Mouse (Mus musculus) kidney, embryonic 16.5 days (tissue): Measurements from ENCODE around the gene Selenoi. TPM values are rescaled to one million over a fixed set of nuclear protein-coding genes. Genes with fewer than 3 reads are reported as not detected.

Source experiments
- ATAC-seq: fragments of 200-750 bp; cut with Nextera tagmentation; 2 replicates; pipeline ENCODE4 v1.8.0; 2017; ENCODE audit warnings: moderate TSS enrichment; ENCODE audit not compliant: low FRiP score, low TSS enrichment
- H3K27ac ChIP-seq: fragments of 300-500 bp; sonication (generic); 2 replicates; pipeline ENCODE4 v1.5.1; 2014; ENCODE audit warnings: low read length
- H3K27me3 ChIP-seq: fragments of 300-500 bp; sonication (generic); 2 replicates; pipeline ENCODE4 v1.6.1; 2014; ENCODE audit warnings: low read length, control low read depth, mixed read lengths; ENCODE audit not compliant: insufficient read depth
- H3K36me3 ChIP-seq: fragments of 300-500 bp; sonication (generic); 2 replicates; pipeline ENCODE4 v1.6.1; 2014; ENCODE audit warnings: low read length, control low read depth, mixed read lengths; ENCODE audit not compliant: insufficient read depth
- H3K4me1 ChIP-seq: fragments of 300-500 bp; sonication (generic); 2 replicates; pipeline ENCODE4 v1.6.1; 2014; ENCODE audit warnings: low read length, control low read depth, mixed read lengths; ENCODE audit not compliant: insufficient read depth
- H3K4me2 ChIP-seq: fragments of 300-500 bp; sonication (generic); replicated peaks from 2 replicates; pipeline ENCODE4 v1.6.1; 2014; ENCODE audit warnings: low read depth, low read length
- H3K4me3 ChIP-seq: fragments of 300-500 bp; sonication (generic); 2 replicates; pipeline ENCODE4 v1.5.1; 2014; ENCODE audit warnings: mild to moderate bottlenecking, low read length
- H3K9ac ChIP-seq: fragments of 300-500 bp; sonication (generic); replicated peaks from 2 replicates; pipeline ENCODE4 v1.6.1; 2014; ENCODE audit warnings: low read length
- H3K9me3 ChIP-seq: fragments of 300-500 bp; sonication (generic); 2 replicates; pipeline ENCODE4 v1.6.1; 2016; ENCODE audit warnings: low read length, control low read depth
- WGBS: fragments of 180-500 bp; shearing (Covaris S2); extraction: QIAGEN DNeasy Blood & Tissue Kit; methylation state at CpG from one replicate; pipeline ENCODE4 v1.1.7; 2014; 5-methylcytosine and 5-hydroxymethylcytosine counted together
- polyA plus RNA-seq: library from polyadenylated mRNA; unstranded; fragments of >200 nt; fragmentation: Nextera tagmentation; extraction: Ambion mirVana; gene quantifications from 2 replicates; pipeline ENCODE4 v1.2.1, GENCODE M21; 2015

Selenoi gene
- polyA plus RNA-seq, 1 experiment from 2014 or later = 14.5 TPM

- H3K27me3 ChIP-seq = no peaks in the 10 kb centered on the region
- 34% methylated on average over 16 of the region's 16 CpGs for WGBS
- H3K4me1 ChIP-seq = peaks cover 21% of the 10 kb centered on the region
- no peak; the same call in 1 of the 2 replicates for ATAC-seq
- H3K4me3 ChIP-seq = peak overlapping the region; percentile 86
- peak overlapping the region; percentile 78 for H3K9ac ChIP-seq
- peaks cover 11% of the 10 kb centered on the region for H3K9me3 ChIP-seq
- H3K4me2 ChIP-seq = peak overlapping the region; percentile 80
- H3K27ac ChIP-seq = peak overlapping the region; percentile 84
- peaks cover 11% of the 10 kb centered on the region; the same call in 1 of the 2 replicates for H3K36me3 ChIP-seq
These were observed 500 bp upstream of the Selenoi start for GRCm38 (mm10) chr5:30231891-30232270.

- Histone ChIP-seq H3K4me2 (peak overlapping the region; percentile 80), H3K4me1 (peaks cover 21% of the 10 kb centered on the region), H3K9ac (peak overlapping the region; percentile 82), H3K27me3 (no peaks in the 10 kb centered on the region), H3K36me3 (peaks cover 11% of the 10 kb centered on the region; the same call in 1 of the 2 replicates), H3K27ac (peak overlapping the region; percentile 86), H3K4me3 (peak overlapping the region; percentile 86), H3K9me3 (peaks cover 11% of the 10 kb centered on the region)
- WGBS = 2% methylated on average over 15 of the region's 15 CpGs
- ATAC-seq = no peak
These were observed 661 bp downstream of the Selenoi start for GRCm38 (mm10) chr5:30233042-30233441.

- H3K27ac ChIP-seq = no peak overlapping the region
These were observed 1.6 kb downstream of the Selenoi start for GRCm38 (mm10) chr5:30233979-30234378.

DNA sequence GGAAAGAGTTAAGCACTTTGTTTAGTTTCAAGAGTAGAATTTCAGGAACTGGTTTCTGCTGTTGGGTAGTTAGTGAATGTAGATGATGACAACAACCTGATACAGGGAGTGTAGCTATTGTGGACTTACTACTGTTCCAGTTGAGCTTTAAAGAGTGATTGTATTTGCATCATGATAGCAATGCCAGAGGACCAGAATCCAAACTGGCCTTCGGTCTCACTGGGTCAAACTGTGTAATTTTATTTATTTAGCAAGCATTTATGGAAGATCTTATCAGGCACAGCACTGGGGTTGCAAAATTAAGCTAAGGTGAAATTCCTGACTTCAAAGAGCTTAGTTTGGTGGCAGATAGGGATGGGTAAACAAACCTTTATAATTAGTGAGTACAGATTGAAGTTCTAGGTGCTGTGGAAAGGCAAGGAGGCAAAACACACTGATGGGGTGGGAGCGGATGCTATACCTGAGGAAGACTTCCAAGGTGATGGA, 3.3 kb downstream of the Selenoi start:
- Histone ChIP-seq H3K4me1 (peaks cover 21% of the 10 kb centered on the region), H3K27ac (no peak overlapping the region), H3K4me3 (no peak overlapping the region), H3K4me2 (no peak overlapping the region), H3K27me3 (no peaks in the 10 kb centered on the region), H3K9me3 (peaks cover 3% of the 10 kb centered on the region; the same call in 1 of the 2 replicates), H3K9ac (no peak overlapping the region), H3K36me3 (peaks cover 3% of the 10 kb centered on the region; the same call in 1 of the 2 replicates)
- no peak for ATAC-seq
- 75% methylated on average over 2 of the region's 2 CpGs for WGBS

More at GRCm38 (mm10) chr5:30233979-30234378, 1.6 kb downstream of the Selenoi start:
- Histone ChIP-seq H3K4me2 (peak overlapping the region; percentile 80), H3K9me3 (peaks cover 11% of the 10 kb centered on the region), H3K9ac (0 out of 2 replicates have a peak overlapping the region, but pooled peaks have one; percentile 32), H3K4me3 (peak overlapping the region; percentile 9; the same call in 1 of the 2 replicates), H3K4me1 (peaks cover 21% of the 10 kb centered on the region), H3K36me3 (peaks cover 11% of the 10 kb centered on the region; the same call in 1 of the 2 replicates), H3K27me3 (no peaks in the 10 kb centered on the region)
- WGBS = 54% methylated on average over 8 of the region's 8 CpGs
- no peak for ATAC-seq

DNA sequence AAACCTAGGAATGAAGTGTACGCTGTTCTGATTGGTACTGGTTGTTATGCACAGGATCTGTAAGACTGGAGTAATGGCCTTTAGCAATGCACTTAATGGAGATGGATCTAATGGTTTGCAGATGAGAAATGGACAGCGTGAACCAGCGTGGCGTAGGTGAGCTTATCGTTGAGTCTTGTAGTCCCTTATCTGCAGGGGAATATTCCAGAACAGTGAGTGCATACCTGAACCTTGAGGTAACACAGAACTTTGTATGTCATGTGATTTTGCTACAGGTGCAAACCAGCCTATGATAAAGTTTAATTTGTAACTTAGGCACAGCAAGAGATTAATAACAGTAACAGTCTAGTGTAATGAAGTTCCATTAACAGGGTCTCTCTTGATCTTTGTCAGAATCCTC, 6.2 kb downstream of the Selenoi start:
- ATAC-seq = no peak
- Histone ChIP-seq H3K4me2 (no peak overlapping the region), H3K4me1 (peaks cover 15% of the 10 kb centered on the region), H3K27me3 (no peaks in the 10 kb centered on the region), H3K27ac (no peak overlapping the region), H3K9me3 (no peaks in the 10 kb centered on the region), H3K36me3 (no peaks in the 10 kb centered on the region), H3K9ac (no peak overlapping the region), H3K4me3 (no peak overlapping the region)
- WGBS = 87% methylated on average over 5 of the region's 5 CpGs

GRCm38 (mm10) chr5:30240552-30240951, 8.2 kb downstream of the Selenoi start:
- H3K9me3 ChIP-seq = no peaks in the 10 kb centered on the region
- H3K4me3 ChIP-seq = no peak overlapping the region
- no peak for ATAC-seq
- 86% methylated on average over 7 of the region's 7 CpGs for WGBS
- no peak overlapping the region for H3K9ac ChIP-seq
- peaks cover 13% of the 10 kb centered on the region for H3K4me1 ChIP-seq
- H3K36me3 ChIP-seq = no peaks in the 10 kb centered on the region
- H3K27me3 ChIP-seq = no peaks in the 10 kb centered on the region
- no peak overlapping the region for H3K4me2 ChIP-seq
- H3K27ac ChIP-seq = no peak overlapping the region

- ATAC-seq = no peak
- H3K27ac ChIP-seq = no peak overlapping the region
- H3K9me3 ChIP-seq = no peaks in the 10 kb centered on the region
These were observed 10.0 kb downstream of the Selenoi start for GRCm38 (mm10) chr5:30242410-30242809.

GRCm38 (mm10) chr5:30243741-30244140, 11.4 kb downstream of the Selenoi start:
- H3K4me2 ChIP-seq = no peak overlapping the region
- no peak overlapping the region for H3K27ac ChIP-seq
- no peaks in the 10 kb centered on the region for H3K9me3 ChIP-seq
- H3K4me1 ChIP-seq = peaks cover 13% of the 10 kb centered on the region
- no peaks in the 10 kb centered on the region for H3K36me3 ChIP-seq
- no peaks in the 10 kb centered on the region for H3K27me3 ChIP-seq
- no peak overlapping the region for H3K4me3 ChIP-seq
- H3K9ac ChIP-seq = no peak overlapping the region
- WGBS = 60% methylated on average over 9 of the region's 9 CpGs
- no peak for ATAC-seq

More at GRCm38 (mm10) chr5:30242410-30242809, 10.0 kb downstream of the Selenoi start:
- Histone ChIP-seq H3K4me1 (peaks cover 13% of the 10 kb centered on the region), H3K27me3 (no peaks in the 10 kb centered on the region), H3K36me3 (no peaks in the 10 kb centered on the region), H3K4me3 (no peak overlapping the region), H3K4me2 (no peak overlapping the region), H3K9ac (no peak overlapping the region)
- WGBS = 10% methylated on average over 1 of the region's 1 CpGs

DNA sequence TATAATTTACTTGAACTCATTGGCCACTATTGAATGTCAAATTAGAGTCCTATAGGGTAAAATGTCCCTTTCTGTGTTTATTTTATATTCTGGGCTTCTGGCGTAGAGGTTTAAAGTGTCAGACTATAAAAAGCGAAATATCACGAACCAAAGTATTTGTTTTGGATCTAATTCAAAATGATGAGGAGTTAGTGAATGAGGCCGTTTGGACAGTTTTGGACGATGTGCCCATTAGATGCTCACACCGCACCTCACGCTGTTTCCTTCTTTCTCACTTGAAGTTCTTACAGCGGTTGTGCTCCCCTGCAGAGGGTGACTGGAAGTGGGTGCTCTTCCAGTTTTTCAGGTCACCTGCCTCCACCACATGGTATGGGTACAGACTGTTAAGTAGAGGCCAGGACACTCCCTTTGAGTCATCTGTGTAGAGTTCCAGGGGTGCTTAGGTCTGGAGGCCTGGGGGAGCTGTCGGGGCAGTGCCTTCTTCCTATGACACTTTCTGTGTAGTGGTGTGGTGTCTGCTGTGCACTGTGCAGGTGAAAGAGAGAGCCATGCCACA, 13.6 kb downstream of the Selenoi start:
- H3K36me3 ChIP-seq = 0 out of 2 replicates have a peak, but pooled peaks cover 4% of the 10 kb centered on the region
- 74% methylated on average over 9 of the region's 9 CpGs for WGBS
- ATAC-seq = no peak

DNA sequence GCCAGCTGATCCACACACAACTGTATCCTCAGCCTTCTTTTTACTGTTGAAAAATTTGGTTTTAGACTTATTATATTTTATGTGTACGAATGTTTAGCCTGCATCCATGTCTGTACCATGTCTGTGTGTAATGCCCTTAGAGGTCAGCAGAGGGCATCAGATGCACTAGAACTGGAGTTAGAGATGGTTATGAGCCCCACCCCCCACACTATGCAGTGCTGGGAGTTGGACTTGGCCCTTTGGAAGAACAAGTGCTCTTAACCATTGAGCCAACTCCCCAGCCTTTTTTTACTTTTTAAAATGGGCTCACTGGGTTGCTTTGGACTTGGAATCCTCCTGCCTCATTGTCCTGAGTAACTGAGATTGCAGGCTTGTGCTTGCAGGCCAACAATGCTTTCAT, 15.3 kb downstream of the Selenoi start:
- Histone ChIP-seq H3K27me3 (no peaks in the 10 kb centered on the region), H3K4me3 (no peak overlapping the region), H3K9ac (no peak overlapping the region), H3K27ac (no peak overlapping the region), H3K4me2 (no peak overlapping the region), H3K9me3 (no peaks in the 10 kb centered on the region), H3K4me1 (peaks cover 9% of the 10 kb centered on the region), H3K36me3 (0 out of 2 replicates have a peak, but pooled peaks cover 7% of the 10 kb centered on the region)
- 97% methylated on average over 1 of the region's 1 CpGs for WGBS
- no peak for ATAC-seq

More for the DNA sequence above, 13.6 kb downstream of the Selenoi start:
- H3K9me3 ChIP-seq = no peaks in the 10 kb centered on the region
- peaks cover 13% of the 10 kb centered on the region for H3K4me1 ChIP-seq
- H3K4me2 ChIP-seq = no peak overlapping the region
- H3K9ac ChIP-seq = no peak overlapping the region
- no peak overlapping the region for H3K4me3 ChIP-seq
- no peak overlapping the region for H3K27ac ChIP-seq
- H3K27me3 ChIP-seq = no peaks in the 10 kb centered on the region
